In the genomic region with DNA sequence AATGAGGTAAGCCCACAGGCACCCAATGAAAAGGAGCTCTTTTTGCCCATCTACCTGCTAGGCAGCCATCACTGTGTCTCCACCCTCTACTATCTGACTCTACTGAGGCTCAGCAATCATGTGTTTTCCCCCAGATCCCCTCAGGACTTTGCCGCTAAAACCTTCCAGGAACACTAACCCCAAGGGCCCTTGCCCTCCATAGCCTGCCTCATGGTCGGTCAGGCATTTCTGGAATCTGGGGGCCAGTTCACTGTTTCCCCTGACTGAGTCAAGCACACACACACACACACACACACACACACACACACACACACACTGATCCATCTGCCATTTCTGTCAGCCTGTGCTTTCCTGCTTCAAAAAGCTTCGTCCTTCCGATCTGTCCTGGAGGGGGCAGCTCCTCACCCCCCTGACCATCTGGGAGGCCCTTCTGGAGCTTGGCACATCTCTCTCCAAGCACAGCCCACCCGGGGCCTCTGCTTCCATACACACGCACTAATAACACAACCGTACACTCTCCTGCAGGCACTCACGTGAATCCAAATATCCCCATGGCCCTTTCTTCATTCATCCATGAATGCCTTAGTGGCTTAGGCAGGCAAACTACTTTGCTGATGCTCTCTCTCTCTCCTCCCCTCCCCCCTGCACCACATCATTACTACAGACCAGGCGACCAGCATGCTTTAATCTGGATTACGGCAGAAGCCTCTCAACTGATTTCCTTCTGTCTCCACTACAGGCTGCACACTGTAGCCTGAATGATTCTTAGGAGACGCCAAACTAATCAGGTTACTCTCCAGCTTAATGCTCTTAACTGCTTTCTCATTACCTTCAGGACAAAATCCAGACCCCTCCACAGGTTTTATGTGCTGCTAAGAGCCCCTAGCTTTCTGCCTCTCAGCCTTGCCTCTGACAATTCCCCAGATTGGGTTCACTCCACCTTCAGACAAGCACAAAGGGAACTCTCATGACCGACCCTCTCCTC, we compare ENCODE assay signal across 10 mouse cellular contexts. TPM values are rescaled to one million over a fixed set of nuclear protein-coding genes. Genes with fewer than 3 reads are reported as not detected.
A peak's percentile ranks its signal among the peaks of the same experiment; 100 is the strongest.
DNase-seq lines count a peak whose midpoint lies in the region; ATAC-seq lines count a peak whose summit lies in the region.
"Had no signal": no experiment of that assay in that cellular context is flagged by ENCODE, and none has a peak within 500 bp of the region (broad histone marks: within the 10 kb centered on the region; RNA-seq: fewer than 3 reads in every experiment).

No protein-coding gene starts in this region.

- H3K9ac ChIP-seq in forebrain, embryonic 11.5 days (ENCODE audit: low read length) = peak overlapping the region; percentile 37
- H3K9ac ChIP-seq: liver, embryonic 15.5 days had no signal

- 30% methylated on average over 12 of the region's 12 CpGs for WGBS in heart, embryonic 10.5 days
- WGBS in forebrain, embryonic 11.5 days = 16% methylated on average over 12 of the region's 12 CpGs
- WGBS in midbrain, embryonic 10.5 days = 17% methylated on average over 12 of the region's 12 CpGs

- H3K4me3 ChIP-seq in heart, embryonic 10.5 days = 0 out of 2 replicates have a peak overlapping the region, but pooled peaks have one; percentile 5
- no peak overlapping the region for H3K4me3 ChIP-seq in forebrain, embryonic 11.5 days (ENCODE audit: low read depth, low read length)
- H3K4me3 ChIP-seq in midbrain, embryonic 10.5 days = peak overlapping the region; percentile 40
- H3K4me3 ChIP-seq: liver, embryonic 15.5 days had no signal

- H3K9me3 ChIP-seq in heart, embryonic 10.5 days = no peaks in the 10 kb centered on the region
- H3K9me3 ChIP-seq in forebrain, embryonic 11.5 days (ENCODE audit: control insufficient read depth, low read length) = no peaks in the 10 kb centered on the region
- H3K9me3 ChIP-seq in midbrain, embryonic 10.5 days (replicated peaks) = no peaks in the 10 kb centered on the region
- H3K9me3 ChIP-seq: liver, embryonic 15.5 days had no signal

- peaks cover 48% of the 10 kb centered on the region for H3K36me3 ChIP-seq in heart, embryonic 10.5 days
- peaks cover 3% of the 10 kb centered on the region; the same call in 1 of the 2 replicates for H3K36me3 ChIP-seq in forebrain, embryonic 11.5 days (ENCODE audit: control insufficient read depth, insufficient read depth, low read length)
- H3K36me3 ChIP-seq in midbrain, embryonic 10.5 days = peaks cover 59% of the 10 kb centered on the region
- H3K36me3 ChIP-seq: liver, embryonic 15.5 days had no signal

- no peak for DNase-seq in heart, embryonic 10.5 days (ENCODE audit: low spot score)
- DNase-seq in heart, postnatal 25 days (ENCODE audit: low spot score) = no peak
- DNase-seq in brain, embryonic 18.5 days (ENCODE audit: low read depth, low spot score) = peak; percentile 16
- DNase-seq in forebrain, embryonic 11.5 days (ENCODE audit: low spot score) = no peak
- peak; percentile 23 for DNase-seq in midbrain, embryonic 10.5 days (ENCODE audit: low spot score)
- DNase-seq in adrenal gland, adult 18-20 months (ENCODE audit: low spot score in 2 of 2) = no peak
- no peak for DNase-seq in urinary bladder, postnatal 14 days (ENCODE audit: low spot score)
- no peak for DNase-seq in testis, postnatal 10 days (ENCODE audit: low spot score)
- DNase-seq: adrenal gland, adult 8-10 months had no signal

- H3K27ac ChIP-seq in heart, embryonic 10.5 days = peak overlapping the region; percentile 52; the same call in 1 of the 2 replicates
- peak overlapping the region; percentile 66 for H3K27ac ChIP-seq in forebrain, embryonic 11.5 days (ENCODE audit: low read depth, low read length)
- H3K27ac ChIP-seq in midbrain, embryonic 10.5 days (replicated peaks) = peak overlapping the region; percentile 77
- H3K27ac ChIP-seq: liver, embryonic 15.5 days had no signal

- peak overlapping the region; percentile 12; the same call in 1 of the 2 replicates for H3K4me2 ChIP-seq in forebrain, embryonic 11.5 days (ENCODE audit: low read depth, low read length, severe bottlenecking)
- H3K4me2 ChIP-seq: liver, embryonic 15.5 days had no signal

- intact Hi-C loops in heart, postnatal 25 days (cut with DNase I) = no loop called here

- peaks cover 40% of the 10 kb centered on the region for H3K4me1 ChIP-seq in heart, embryonic 10.5 days
- peaks cover 14% of the 10 kb centered on the region for H3K4me1 ChIP-seq in forebrain, embryonic 11.5 days (replicated peaks; ENCODE audit: control insufficient read depth, insufficient read depth, low read length)
- H3K4me1 ChIP-seq in midbrain, embryonic 10.5 days = peaks cover 32% of the 10 kb centered on the region
- H3K4me1 ChIP-seq: liver, embryonic 15.5 days had no signal

- H3K27me3 ChIP-seq in heart, embryonic 10.5 days (ENCODE audit: insufficient read depth, poor library complexity, severe bottlenecking) = no peaks in the 10 kb centered on the region
- H3K27me3 ChIP-seq in forebrain, embryonic 11.5 days (ENCODE audit: control insufficient read depth, insufficient read depth, low read length) = no peaks in the 10 kb centered on the region
- H3K27me3 ChIP-seq in midbrain, embryonic 10.5 days (ENCODE audit: low read depth, poor library complexity, severe bottlenecking) = no peaks in the 10 kb centered on the region
- H3K27me3 ChIP-seq: liver, embryonic 15.5 days had no signal

- peak; percentile 31 for ATAC-seq in forebrain, embryonic 11.5 days (replicated peaks; ENCODE audit: low FRiP score)

RNA-seq across cellular contexts. Expression of a gene that starts 11.6 kb away (rescaled TPM):
- polyA plus RNA-seq in heart, embryonic 10.5 days (2016; fragmentation: Nextera tagmentation; extraction: Ambion mirVana) = 68.6 and 70.6 TPM in 2 replicates
- 100 to 1,000 TPM in 1 of 2 experiments, 10 to 100 TPM in 1; 99.0 to 102 TPM for total RNA-seq in heart, postnatal 25 days (2021)
- polyA plus RNA-seq in forebrain, embryonic 11.5 days (2014; fragmentation: Nextera tagmentation; extraction: Ambion mirVana) = 106 and 117 TPM in 2 replicates
- polyA plus RNA-seq in midbrain, embryonic 10.5 days (2016; fragmentation: Nextera tagmentation; extraction: Ambion mirVana) = 112 and 134 TPM in 2 replicates
- 10 to 100 TPM; 14.3 to 15.7 TPM for total RNA-seq in adrenal gland, adult 18-20 months (2021)

RNA-seq across cellular contexts. Expression of a gene that starts 15.6 kb away (rescaled TPM):
- 39.9 and 60.4 TPM in 2 replicates for polyA plus RNA-seq in heart, embryonic 10.5 days (2016; fragmentation: Nextera tagmentation; extraction: Ambion mirVana)
- total RNA-seq in heart, postnatal 25 days (2021) = 100 to 1,000 TPM; 155 to 156 TPM
- polyA plus RNA-seq in forebrain, embryonic 11.5 days (2014; fragmentation: Nextera tagmentation; extraction: Ambion mirVana) = 35.1 and 42.1 TPM in 2 replicates
- 34.2 and 41.7 TPM in 2 replicates for polyA plus RNA-seq in midbrain, embryonic 10.5 days (2016; fragmentation: Nextera tagmentation; extraction: Ambion mirVana)
- 10 to 100 TPM; 50.3 to 54.5 TPM for total RNA-seq in adrenal gland, adult 18-20 months (2021)

RNA-seq across cellular contexts. Expression of a gene that starts 30.1 kb away (rescaled TPM):
- 0.43 and 7.4 TPM in 2 replicates for polyA plus RNA-seq in heart, embryonic 10.5 days (2016; fragmentation: Nextera tagmentation; extraction: Ambion mirVana)
- not detected for total RNA-seq in heart, postnatal 25 days (2021)
- not detected in 2 replicates for polyA plus RNA-seq in forebrain, embryonic 11.5 days (2014; fragmentation: Nextera tagmentation; extraction: Ambion mirVana)
- 0.07 and 0.17 TPM in 2 replicates for polyA plus RNA-seq in midbrain, embryonic 10.5 days (2016; fragmentation: Nextera tagmentation; extraction: Ambion mirVana)
- under 1 TPM; 0.38 to 0.66 TPM for total RNA-seq in adrenal gland, adult 18-20 months (2021)

Comparison
In these comparisons a context has a peak if more than half of its experiments do, and no peak if none do; other contexts are left out.
1. DNase-seq: peak in brain, embryonic 18.5 days (single experiment) and midbrain, embryonic 10.5 days (single experiment); none in heart, embryonic 10.5 days (single experiment), heart, postnatal 25 days (single experiment), forebrain, embryonic 11.5 days (single experiment), adrenal gland, adult 18-20 months (0 of 2), urinary bladder, postnatal 14 days (single experiment) and testis, postnatal 10 days (single experiment).
2. Peak in every context shown above with its lines, with median percentiles within 50 percentile points of each other: H3K27ac ChIP-seq.